Mouse (Mus musculus): ENCODE data around the gene Ank3. TPM values are rescaled to one million over a fixed set of nuclear protein-coding genes. Genes with fewer than 3 reads are reported as not detected.

The Ank3 gene
- polyA plus RNA-seq, 1 experiment from 2014 or later, result 21.6 TPM

DNA sequence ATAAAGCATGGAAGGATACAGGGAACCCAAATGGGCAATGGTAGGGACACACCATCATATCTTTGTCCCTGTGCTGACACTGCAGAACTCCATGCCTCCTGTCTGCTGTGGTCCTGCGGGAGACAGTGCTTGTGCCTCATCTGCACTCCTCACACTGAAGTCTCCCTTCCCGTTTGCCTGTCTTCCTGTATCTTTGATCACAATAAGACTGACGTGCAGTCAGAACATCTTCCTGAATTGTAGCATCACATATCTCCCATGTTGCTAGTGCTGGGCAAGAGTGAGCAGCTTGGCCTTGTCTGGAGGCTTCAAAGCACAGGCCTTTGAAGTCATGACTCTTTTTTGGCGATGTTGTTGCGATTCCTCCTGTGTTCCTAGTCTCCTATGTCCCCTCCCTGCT lies 346.3 kb downstream of the Ank3 start:
- Histone ChIP-seq H3K4me1 (replicated peaks; ENCODE audit: control insufficient read depth, insufficient read depth, low read length) (no peaks in the 10 kb centered on the region), H3K4me2 (replicated peaks; ENCODE audit: low read depth) (no peak overlapping the region), H3K9ac (ENCODE audit: low read depth, low read length) (no peak overlapping the region), H3K4me3 (ENCODE audit: low read depth, low read length) (no peak overlapping the region), H3K27ac (ENCODE audit: low read depth, low read length) (no peak overlapping the region), H3K36me3 (ENCODE audit: control insufficient read depth, insufficient read depth) (no peaks in the 10 kb centered on the region), H3K27me3 (replicated peaks; ENCODE audit: control insufficient read depth, insufficient read depth, low read length) (no peaks in the 10 kb centered on the region), H3K9me3 (ENCODE audit: control insufficient read depth) (no peaks in the 10 kb centered on the region)
- no peak for ATAC-seq
- no peak for TF ChIP-seq CTCF (IDR thresholded peaks at IDR 0.05; ENCODE audit: low read depth)
- WGBS, result 87% methylated on average over 5 of the region's 5 CpGs

DNA sequence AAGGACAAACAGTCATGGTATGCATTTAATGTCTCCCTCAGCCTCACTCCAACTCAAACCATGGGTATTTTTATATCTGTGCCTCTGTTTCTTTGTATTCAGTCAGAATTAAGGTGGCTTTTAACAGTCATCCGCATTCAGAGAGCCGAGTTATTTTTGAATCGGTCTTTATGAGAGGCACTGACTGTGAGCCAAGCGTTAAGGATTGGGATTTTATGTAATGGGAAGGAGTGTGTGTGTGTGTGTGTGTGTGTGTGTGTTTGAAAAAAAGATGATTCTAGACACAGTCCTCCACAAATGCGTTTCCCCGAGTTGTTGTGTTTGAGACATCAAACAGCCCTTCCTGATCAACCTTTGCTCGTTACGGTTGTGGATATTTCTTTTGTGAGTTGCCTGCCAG lies 347.7 kb downstream of the Ank3 start:
- Histone ChIP-seq H3K27me3 (replicated peaks; ENCODE audit: control insufficient read depth, insufficient read depth, low read length) (no peaks in the 10 kb centered on the region), H3K9ac (ENCODE audit: low read depth, low read length) (no peak overlapping the region), H3K4me1 (replicated peaks; ENCODE audit: control insufficient read depth, insufficient read depth, low read length) (no peaks in the 10 kb centered on the region), H3K9me3 (ENCODE audit: control insufficient read depth) (no peaks in the 10 kb centered on the region), H3K4me3 (ENCODE audit: low read depth, low read length) (no peak overlapping the region), H3K36me3 (ENCODE audit: control insufficient read depth, insufficient read depth) (no peaks in the 10 kb centered on the region), H3K4me2 (replicated peaks; ENCODE audit: low read depth) (no peak overlapping the region), H3K27ac (ENCODE audit: low read depth, low read length) (no peak overlapping the region)
- WGBS, result 69% methylated on average over 8 of the region's 8 CpGs
- TF ChIP-seq CTCF (IDR thresholded peaks at IDR 0.05; ENCODE audit: low read depth), result no peak
- no peak for ATAC-seq

DNA sequence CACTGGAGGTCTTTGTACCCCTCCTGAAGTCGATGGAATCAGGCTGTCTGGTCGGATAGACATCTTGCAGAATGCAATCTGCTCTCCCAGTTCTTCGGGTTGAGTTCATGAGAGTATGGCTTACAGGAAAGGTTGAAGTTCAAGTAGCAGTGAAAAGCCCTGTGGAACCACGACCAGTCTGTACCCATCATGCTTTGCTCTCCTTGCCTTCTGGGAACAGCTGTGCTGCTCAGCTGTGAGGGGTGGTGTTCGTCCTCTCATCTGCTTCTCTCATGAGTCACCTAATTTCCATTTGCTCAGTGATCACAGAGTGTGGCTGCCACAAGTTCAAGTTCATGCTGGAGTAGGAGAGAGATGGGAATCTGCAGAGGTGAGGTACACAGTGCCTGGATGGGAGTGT lies 348.2 kb downstream of the Ank3 start:
- Histone ChIP-seq H3K4me3 (ENCODE audit: low read depth, low read length) (no peak overlapping the region), H3K9ac (ENCODE audit: low read depth, low read length) (no peak overlapping the region), H3K36me3 (ENCODE audit: control insufficient read depth, insufficient read depth) (no peaks in the 10 kb centered on the region), H3K9me3 (ENCODE audit: control insufficient read depth) (no peaks in the 10 kb centered on the region), H3K27ac (ENCODE audit: low read depth, low read length) (no peak overlapping the region), H3K4me1 (replicated peaks; ENCODE audit: control insufficient read depth, insufficient read depth, low read length) (no peaks in the 10 kb centered on the region), H3K4me2 (replicated peaks; ENCODE audit: low read depth) (no peak overlapping the region), H3K27me3 (replicated peaks; ENCODE audit: control insufficient read depth, insufficient read depth, low read length) (no peaks in the 10 kb centered on the region)
- WGBS, result 44% methylated on average over 5 of the region's 5 CpGs
- TF ChIP-seq CTCF (IDR thresholded peaks at IDR 0.05; ENCODE audit: low read depth), result no peak
- no peak for ATAC-seq

DNA sequence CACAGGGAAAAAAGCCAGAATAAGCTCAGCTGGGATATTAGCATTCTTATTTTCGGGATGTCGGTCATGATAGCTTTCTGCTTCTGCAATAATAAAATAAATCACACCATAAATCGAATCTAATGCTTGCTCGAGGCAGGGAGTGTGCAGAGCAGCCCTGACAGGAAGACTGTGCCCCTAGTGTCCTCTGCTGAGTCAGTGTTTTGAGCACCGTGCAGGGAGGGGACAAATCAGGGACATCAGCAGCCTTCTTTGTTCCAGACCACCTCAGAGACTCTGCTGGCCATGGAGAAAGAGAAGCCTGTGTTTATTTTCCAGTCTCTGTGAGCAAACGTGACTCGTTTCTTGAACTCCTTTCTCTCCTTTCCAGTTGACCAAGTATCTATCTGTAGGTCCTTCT lies 352.8 kb downstream of the Ank3 start:
- Histone ChIP-seq H3K4me3 (ENCODE audit: low read depth, low read length) (no peak overlapping the region), H3K27me3 (replicated peaks; ENCODE audit: control insufficient read depth, insufficient read depth, low read length) (no peaks in the 10 kb centered on the region), H3K9ac (ENCODE audit: low read depth, low read length) (no peak overlapping the region), H3K9me3 (ENCODE audit: control insufficient read depth) (no peaks in the 10 kb centered on the region), H3K4me1 (replicated peaks; ENCODE audit: control insufficient read depth, insufficient read depth, low read length) (no peaks in the 10 kb centered on the region), H3K36me3 (ENCODE audit: control insufficient read depth, insufficient read depth) (no peaks in the 10 kb centered on the region), H3K27ac (ENCODE audit: low read depth, low read length) (no peak overlapping the region), H3K4me2 (replicated peaks; ENCODE audit: low read depth) (no peak overlapping the region)
- no peak for ATAC-seq
- WGBS, result 31% methylated on average over 7 of the region's 7 CpGs
- no peak for TF ChIP-seq CTCF (IDR thresholded peaks at IDR 0.05; ENCODE audit: low read depth)

DNA sequence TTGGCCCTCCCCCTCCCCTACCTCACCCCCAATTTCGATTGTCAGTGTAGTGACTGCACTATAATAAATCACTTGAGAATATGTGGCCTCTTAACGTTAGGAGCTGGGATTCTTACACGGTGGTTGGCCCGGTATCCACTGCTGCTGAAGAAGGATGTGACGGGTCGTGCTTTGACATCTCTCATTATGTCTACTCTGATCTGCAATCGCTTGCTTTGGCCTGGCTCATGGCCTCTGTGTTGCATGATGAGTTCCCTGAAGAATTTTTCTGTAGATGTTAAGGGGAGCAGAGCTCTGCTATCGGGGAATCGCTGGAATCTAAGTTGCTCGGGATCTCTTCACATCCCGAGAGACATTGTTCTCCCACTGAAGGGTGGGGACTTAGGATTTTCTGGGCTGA lies 354.9 kb downstream of the Ank3 start:
- Histone ChIP-seq H3K36me3 (ENCODE audit: control insufficient read depth, insufficient read depth) (no peaks in the 10 kb centered on the region), H3K4me1 (replicated peaks; ENCODE audit: control insufficient read depth, insufficient read depth, low read length) (no peaks in the 10 kb centered on the region), H3K27me3 (replicated peaks; ENCODE audit: control insufficient read depth, insufficient read depth, low read length) (no peaks in the 10 kb centered on the region), H3K27ac (ENCODE audit: low read depth, low read length) (no peak overlapping the region), H3K9ac (ENCODE audit: low read depth, low read length) (no peak overlapping the region), H3K4me3 (ENCODE audit: low read depth, low read length) (no peak overlapping the region), H3K4me2 (replicated peaks; ENCODE audit: low read depth) (no peak overlapping the region), H3K9me3 (ENCODE audit: control insufficient read depth) (no peaks in the 10 kb centered on the region)
- WGBS, result 77% methylated on average over 11 of the region's 11 CpGs
- no peak for ATAC-seq
- TF ChIP-seq CTCF (IDR thresholded peaks at IDR 0.05; ENCODE audit: low read depth), result no peak

DNA sequence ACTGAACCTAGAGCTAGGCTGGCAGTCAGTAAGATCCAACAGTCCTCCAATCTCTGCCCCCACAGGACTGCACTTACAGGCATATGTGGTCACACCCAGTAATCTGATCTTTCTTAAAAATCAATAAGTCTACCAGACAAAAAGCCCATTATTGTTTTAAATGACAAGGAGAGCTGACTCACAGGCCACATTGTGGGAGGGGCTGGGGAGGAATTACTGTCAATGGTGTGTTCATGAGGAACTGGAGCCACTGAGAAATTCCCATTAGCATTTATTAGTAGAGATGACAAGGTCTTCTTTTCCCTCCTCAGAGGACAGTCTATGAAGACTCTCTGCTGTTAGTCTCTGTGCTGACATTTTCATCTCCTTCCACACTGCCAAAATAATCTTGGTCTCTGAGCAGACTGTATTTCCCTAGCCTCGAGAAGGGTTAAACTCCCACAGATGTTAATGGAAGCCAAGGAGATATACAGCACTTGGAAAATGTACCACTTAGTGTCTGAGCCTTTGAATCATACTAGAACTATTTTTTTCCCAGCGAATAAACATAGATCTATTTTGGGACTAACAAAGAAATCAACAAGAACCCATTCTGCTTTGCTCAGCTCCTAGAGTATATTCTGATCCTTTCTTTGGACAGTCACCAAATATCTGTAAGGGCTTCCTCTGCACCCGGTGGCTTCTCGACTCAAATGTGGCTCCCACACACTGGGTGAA lies 358.5 kb downstream of the Ank3 start:
- no peak overlapping the region for H3K4me2 ChIP-seq (replicated peaks; ENCODE audit: low read depth)
- TF ChIP-seq CTCF (IDR thresholded peaks at IDR 0.05; ENCODE audit: low read depth), result no peak
- H3K9me3 ChIP-seq (ENCODE audit: control insufficient read depth), result no peaks in the 10 kb centered on the region
- H3K9ac ChIP-seq (ENCODE audit: low read depth, low read length), result no peak overlapping the region
- WGBS, result 48% methylated on average over 4 of the region's 4 CpGs
- no peak overlapping the region for H3K4me3 ChIP-seq (ENCODE audit: low read depth, low read length)
- no peaks in the 10 kb centered on the region for H3K4me1 ChIP-seq (replicated peaks; ENCODE audit: control insufficient read depth, insufficient read depth, low read length)
- no peaks in the 10 kb centered on the region for H3K36me3 ChIP-seq (ENCODE audit: control insufficient read depth, insufficient read depth)
- no peaks in the 10 kb centered on the region for H3K27me3 ChIP-seq (replicated peaks; ENCODE audit: control insufficient read depth, insufficient read depth, low read length)
- no peak for ATAC-seq
- H3K27ac ChIP-seq (ENCODE audit: low read depth, low read length), result no peak overlapping the region

DNA sequence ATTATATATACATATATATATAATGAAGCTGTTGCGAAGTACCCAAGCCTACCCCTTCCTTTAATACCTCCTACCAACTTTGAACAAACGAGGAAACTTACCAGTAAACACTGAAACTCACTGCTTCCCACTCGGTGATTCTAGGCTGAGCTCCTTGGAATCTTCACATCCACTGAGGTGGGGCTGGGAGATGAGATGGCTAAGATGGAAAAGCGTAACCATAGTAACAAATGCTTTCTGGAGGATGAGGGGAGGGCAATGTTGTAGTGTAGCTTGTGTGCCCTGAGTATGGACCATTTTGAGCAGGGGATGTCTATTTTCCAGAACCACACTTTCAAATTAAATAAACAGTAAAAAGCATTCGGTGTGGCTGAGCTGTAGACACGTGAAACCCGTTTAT lies 364.4 kb downstream of the Ank3 start:
- TF ChIP-seq CTCF (IDR thresholded peaks at IDR 0.05; ENCODE audit: low read depth), result no peak
- Histone ChIP-seq H3K27me3 (replicated peaks; ENCODE audit: control insufficient read depth, insufficient read depth, low read length) (no peaks in the 10 kb centered on the region), H3K4me2 (replicated peaks; ENCODE audit: low read depth) (no peak overlapping the region), H3K4me3 (ENCODE audit: low read depth, low read length) (no peak overlapping the region), H3K9me3 (ENCODE audit: control insufficient read depth) (no peaks in the 10 kb centered on the region), H3K27ac (ENCODE audit: low read depth, low read length) (no peak overlapping the region), H3K4me1 (replicated peaks; ENCODE audit: control insufficient read depth, insufficient read depth, low read length) (no peaks in the 10 kb centered on the region), H3K9ac (ENCODE audit: low read depth, low read length) (no peak overlapping the region), H3K36me3 (ENCODE audit: control insufficient read depth, insufficient read depth) (no peaks in the 10 kb centered on the region)
- WGBS, result 45% methylated on average over 7 of the region's 7 CpGs
- no peak for ATAC-seq

All from intestine, postnatal 0 days (tissue).